Mouse (Mus musculus) forebrain, embryonic 13.5 days (tissue): Measurements from ENCODE around the gene Ercc1. TPM values are rescaled to one million over a fixed set of nuclear protein-coding genes. Genes with fewer than 3 reads are reported as not detected.

Source experiments
- ATAC-seq: fragments of 200-750 bp; cut with Nextera tagmentation; 2 replicates; pipeline ENCODE4 v1.8.0; 2017
- H3K27ac ChIP-seq: fragments of 300-500 bp; sonication (generic); 2 replicates; pipeline ENCODE4 v1.5.1; 2015; ENCODE audit warnings: inconsistent platforms, mild to moderate bottlenecking, moderate library complexity
- H3K27me3 ChIP-seq: fragments of 300-500 bp; sonication (generic); 2 replicates; pipeline ENCODE4 v1.6.1; 2015; ENCODE audit warnings: mild to moderate bottlenecking, inconsistent platforms
- H3K36me3 ChIP-seq: fragments of 300-500 bp; sonication (generic); 2 replicates; pipeline ENCODE4 v1.6.1; 2015; ENCODE audit warnings: mild to moderate bottlenecking, inconsistent platforms; ENCODE audit not compliant: poor library complexity, severe bottlenecking
- H3K4me1 ChIP-seq: fragments of 300-500 bp; sonication (generic); 2 replicates; pipeline ENCODE4 v1.6.1; 2015; ENCODE audit warnings: inconsistent platforms
- H3K4me2 ChIP-seq: fragments of 300-500 bp; sonication (generic); 2 replicates; pipeline ENCODE4 v1.6.1; 2015; ENCODE audit warnings: inconsistent platforms, mild to moderate bottlenecking, moderate library complexity
- H3K4me3 ChIP-seq: fragments of 300-500 bp; sonication (generic); 2 replicates; pipeline ENCODE4 v1.5.1; 2015; ENCODE audit warnings: mild to moderate bottlenecking, inconsistent platforms
- H3K9ac ChIP-seq: fragments of 300-500 bp; sonication (generic); 2 replicates; pipeline ENCODE4 v1.6.1; 2015; ENCODE audit warnings: mild to moderate bottlenecking, inconsistent platforms
- H3K9me3 ChIP-seq: fragments of 300-500 bp; sonication (generic); replicated peaks from 2 replicates; pipeline ENCODE4 v1.6.1; 2016; ENCODE audit warnings: inconsistent platforms
- WGBS: fragments of 180-500 bp; shearing (Covaris S2); methylation state at CpG from one replicate; pipeline ENCODE4 v1.1.7; 2015; 5-methylcytosine and 5-hydroxymethylcytosine counted together
- polyA plus RNA-seq: library from polyadenylated mRNA; unstranded; fragments of >200 nt; fragmentation: Nextera tagmentation; extraction: Ambion mirVana; gene quantifications from 2 replicates; pipeline ENCODE4 v1.2.1, GENCODE M21; 2015

Ercc1 gene
- polyA plus RNA-seq, 1 experiment from 2014 or later, result 96.4 TPM

- Histone ChIP-seq H3K27ac (no peak overlapping the region), H3K36me3 (no peaks in the 10 kb centered on the region), H3K4me1 (peaks cover 54% of the 10 kb centered on the region), H3K4me2 (peak overlapping the region; percentile 59), H3K4me3 (peak overlapping the region; percentile 39), H3K27me3 (peaks cover 61% of the 10 kb centered on the region), H3K9me3 (no peaks in the 10 kb centered on the region), H3K9ac (peak overlapping the region; percentile 50)
- no peak for ATAC-seq
- 2% methylated on average over 48 of the region's 48 CpGs for WGBS
Observed at GRCm38 (mm10) chr7:19304501-19305412, 39.8 kb upstream of the Ercc1 start.

GRCm38 (mm10) chr7:19305413-19305735 lies 39.2 kb upstream of the Ercc1 start:
- no peak for ATAC-seq
- Histone ChIP-seq H3K27me3 (peaks cover 61% of the 10 kb centered on the region), H3K9me3 (no peaks in the 10 kb centered on the region), H3K4me1 (peaks cover 56% of the 10 kb centered on the region), H3K4me2 (peak overlapping the region; percentile 59; the same call in 1 of the 2 replicates), H3K9ac (no peak overlapping the region), H3K27ac (no peak overlapping the region), H3K36me3 (no peaks in the 10 kb centered on the region), H3K4me3 (peak overlapping the region; percentile 39)
- 10% methylated on average over 6 of the region's 6 CpGs for WGBS

- ATAC-seq, result no peak
- Histone ChIP-seq H3K9ac (no peak overlapping the region), H3K9me3 (no peaks in the 10 kb centered on the region), H3K4me2 (no peak overlapping the region), H3K27me3 (peaks cover 61% of the 10 kb centered on the region), H3K4me1 (peaks cover 58% of the 10 kb centered on the region), H3K27ac (no peak overlapping the region), H3K36me3 (no peaks in the 10 kb centered on the region), H3K4me3 (no peak overlapping the region)
- 48% methylated on average over 16 of the region's 16 CpGs for WGBS
Observed at GRCm38 (mm10) chr7:19305796-19306765, 38.5 kb upstream of the Ercc1 start.

- Histone ChIP-seq H3K27me3 (peaks cover 60% of the 10 kb centered on the region), H3K36me3 (no peaks in the 10 kb centered on the region), H3K4me3 (no peak overlapping the region), H3K9ac (no peak overlapping the region), H3K27ac (no peak overlapping the region), H3K4me2 (peak overlapping the region; percentile 95; the same call in 1 of the 2 replicates), H3K4me1 (peaks cover 49% of the 10 kb centered on the region), H3K9me3 (no peaks in the 10 kb centered on the region)
- no peak for ATAC-seq
- 69% methylated on average over 25 of the region's 25 CpGs for WGBS
Observed at GRCm38 (mm10) chr7:19306819-19307738, 37.5 kb upstream of the Ercc1 start.

- Histone ChIP-seq H3K36me3 (no peaks in the 10 kb centered on the region), H3K9me3 (no peaks in the 10 kb centered on the region), H3K27ac (peak overlapping the region; percentile 77), H3K4me2 (peak overlapping the region; percentile 95), H3K27me3 (peaks cover 54% of the 10 kb centered on the region), H3K4me1 (peaks cover 47% of the 10 kb centered on the region), H3K9ac (peak overlapping the region; percentile 52), H3K4me3 (peak overlapping the region; percentile 63)
- ATAC-seq, result peak; percentile 59
- 1% methylated on average over 17 of the region's 18 CpGs for WGBS
Observed at GRCm38 (mm10) chr7:19307739-19308453, 36.7 kb upstream of the Ercc1 start.

GRCm38 (mm10) chr7:19308454-19309277 lies 35.9 kb upstream of the Ercc1 start:
- H3K27me3 ChIP-seq, result peaks cover 53% of the 10 kb centered on the region
- H3K4me2 ChIP-seq, result peak overlapping the region; percentile 95
- peaks cover 44% of the 10 kb centered on the region for H3K4me1 ChIP-seq
- H3K27ac ChIP-seq, result peak overlapping the region; percentile 77
- peak; percentile 92 for ATAC-seq
- WGBS, result under 1% methylated on average over 58 of the region's 58 CpGs
- peak overlapping the region; percentile 63 for H3K4me3 ChIP-seq
- H3K9me3 ChIP-seq, result no peaks in the 10 kb centered on the region
- no peaks in the 10 kb centered on the region for H3K36me3 ChIP-seq
- H3K9ac ChIP-seq, result peak overlapping the region; percentile 57

- under 1% methylated on average over 48 of the region's 48 CpGs for WGBS
- no peak overlapping the region for H3K27ac ChIP-seq
- peaks cover 46% of the 10 kb centered on the region for H3K27me3 ChIP-seq
Observed at GRCm38 (mm10) chr7:19309278-19309883, 35.2 kb upstream of the Ercc1 start.

GRCm38 (mm10) chr7:19309884-19310641 lies 34.5 kb upstream of the Ercc1 start, which contains the start of gene Fosb:
Fosb (minus strand) TSS chr7:19310051.
- Histone ChIP-seq H3K27ac (no peak within 1 kb of the TSS; the same call in 1 of the 2 replicates), H3K4me1 (peaks cover 30% of the 10 kb centered on the region), H3K4me3 (peak within 1 kb of the TSS; percentile 63), H3K4me2 (peak within 1 kb of the TSS; percentile 95), H3K9ac (peak within 1 kb of the TSS; percentile 57), H3K36me3 (no peaks in the 10 kb centered on the region), H3K9me3 (no peaks in the 10 kb centered on the region), H3K27me3 (peaks cover 39% of the 10 kb centered on the region)
- WGBS, result under 1% methylated on average over 49 of the region's 49 CpGs
- peak; percentile 83 for ATAC-seq

More at GRCm38 (mm10) chr7:19309278-19309883, 35.2 kb upstream of the Ercc1 start:
- ATAC-seq, result no peak
- no peaks in the 10 kb centered on the region for H3K36me3 ChIP-seq
- peak overlapping the region; percentile 63 for H3K4me3 ChIP-seq
- H3K9ac ChIP-seq, result peak overlapping the region; percentile 57
- H3K9me3 ChIP-seq, result no peaks in the 10 kb centered on the region
- peaks cover 37% of the 10 kb centered on the region for H3K4me1 ChIP-seq
- peak overlapping the region; percentile 95 for H3K4me2 ChIP-seq

GRCm38 (mm10) chr7:19311991-19312390 lies 32.6 kb upstream of the Ercc1 start:
- Histone ChIP-seq H3K27ac (no peak overlapping the region), H3K9ac (no peak overlapping the region), H3K9me3 (no peaks in the 10 kb centered on the region), H3K4me2 (no peak overlapping the region), H3K4me3 (no peak overlapping the region), H3K36me3 (no peaks in the 10 kb centered on the region), H3K27me3 (peaks cover 20% of the 10 kb centered on the region), H3K4me1 (peaks cover 28% of the 10 kb centered on the region)
- no peak for ATAC-seq
- WGBS, result 42% methylated on average over 4 of the region's 4 CpGs
